8 mouse cellular contexts compared by ENCODE assay signal in genomic region chr14:56888416-56888815, GRCm38 (mm10). TPM values are rescaled to one million over a fixed set of nuclear protein-coding genes. Genes with fewer than 3 reads are reported as not detected.
DNase-seq lines count a peak whose midpoint lies in the region; ATAC-seq and TF ChIP-seq lines count a peak whose summit lies in the region.

No protein-coding gene starts in this region.

- no peaks in the 10 kb centered on the region for H3K27me3 ChIP-seq in heart, embryonic 14.5 days (ENCODE audit: control insufficient read depth, insufficient read depth, low read length)
- no peaks in the 10 kb centered on the region for H3K27me3 ChIP-seq in embryonic facial prominence, embryonic 14.5 days (replicated peaks; ENCODE audit: control insufficient read depth, insufficient read depth, low read length)
- H3K27me3 ChIP-seq in hindbrain, postnatal 0 days (ENCODE audit: insufficient read depth, low read length) = no peaks in the 10 kb centered on the region
- no peaks in the 10 kb centered on the region for H3K27me3 ChIP-seq in midbrain, embryonic 13.5 days

- peaks cover 31% of the 10 kb centered on the region for H3K36me3 ChIP-seq in heart, embryonic 14.5 days (ENCODE audit: control insufficient read depth, insufficient read depth, low read length)
- peaks cover 38% of the 10 kb centered on the region for H3K36me3 ChIP-seq in embryonic facial prominence, embryonic 14.5 days (ENCODE audit: control insufficient read depth, insufficient read depth, low read length)
- peaks cover 4% of the 10 kb centered on the region; the same call in 1 of the 2 replicates for H3K36me3 ChIP-seq in hindbrain, postnatal 0 days (ENCODE audit: insufficient read depth, low read length)
- H3K36me3 ChIP-seq in midbrain, embryonic 13.5 days = peaks cover 23% of the 10 kb centered on the region

- H3K4me3 ChIP-seq in heart, embryonic 14.5 days (ENCODE audit: control insufficient read depth in 1 of 2, insufficient read depth in 1 of 2, low read depth in 1 of 2, low read length in 2 of 2) = peak overlapping the region in 1 of 2 experiments; percentile 84; a peak in 2 of 4 replicates
- peak overlapping the region; percentile 78 for H3K4me3 ChIP-seq in embryonic facial prominence, embryonic 14.5 days (ENCODE audit: low read depth, low read length)
- peak overlapping the region; percentile 69 for H3K4me3 ChIP-seq in hindbrain, postnatal 0 days (ENCODE audit: low read length)
- peak overlapping the region; percentile 80 for H3K4me3 ChIP-seq in midbrain, embryonic 13.5 days (replicated peaks)

- TF ChIP-seq CTCF in hindbrain, postnatal 0 days (IDR thresholded peaks at IDR 0.05; ENCODE audit: low read depth) = no peak

- H3K9me3 ChIP-seq in heart, embryonic 14.5 days (ENCODE audit: control insufficient read depth, low read length) = peaks cover under 1% of the 10 kb centered on the region; the same call in 1 of the 2 replicates
- 0 out of 2 replicates have a peak, but pooled peaks cover 9% of the 10 kb centered on the region for H3K9me3 ChIP-seq in embryonic facial prominence, embryonic 14.5 days (ENCODE audit: control insufficient read depth, low read length)
- H3K9me3 ChIP-seq in hindbrain, postnatal 0 days (ENCODE audit: low read length) = no peaks in the 10 kb centered on the region
- H3K9me3 ChIP-seq in midbrain, embryonic 13.5 days = no peaks in the 10 kb centered on the region

- H3K27ac ChIP-seq in heart, embryonic 14.5 days (replicated peaks in 1 of 2; ENCODE audit: control insufficient read depth in 1 of 2, insufficient read depth in 1 of 2, low read depth in 2 of 2, low read length in 2 of 2) = 0 out of 4 replicates have a peak overlapping the region, but pooled peaks of 1 of the 2 experiments have one; percentile 9
- H3K27ac ChIP-seq in embryonic facial prominence, embryonic 14.5 days (replicated peaks; ENCODE audit: low read depth, low read length) = no peak overlapping the region
- H3K27ac ChIP-seq in hindbrain, postnatal 0 days = no peak overlapping the region
- peak overlapping the region; percentile 99; the same call in 1 of the 2 replicates for H3K27ac ChIP-seq in midbrain, embryonic 13.5 days

- 73% methylated on average over 2 of the region's 2 CpGs for WGBS in heart, embryonic 14.5 days
- WGBS in embryonic facial prominence, embryonic 14.5 days = 72% methylated on average over 2 of the region's 2 CpGs
- WGBS in hindbrain, postnatal 0 days = 72% methylated on average over 2 of the region's 2 CpGs
- WGBS in midbrain, embryonic 13.5 days = 64% methylated on average over 2 of the region's 2 CpGs

- DNase-seq in heart, adult 9 months (ENCODE audit: low spot score in 2 of 2) = no peak
- DNase-seq in embryonic facial prominence, embryonic 14.5 days (ENCODE audit: low spot score) = no peak
- DNase-seq in hindbrain, postnatal 0 days (ENCODE audit: low spot score) = no peak
- DNase-seq in adrenal gland, adult 8-10 months = no peak
- DNase-seq in thymus, postnatal 4 days = no peak
- DNase-seq in adrenal gland, adult 18-20 months (ENCODE audit: low spot score in 2 of 2) = no peak

- ATAC-seq in heart, embryonic 14.5 days (ENCODE audit: insufficient number of reproducible peaks, insufficient read depth, low FRiP score, low read depth) = no peak
- no peak for ATAC-seq in embryonic facial prominence, embryonic 14.5 days (ENCODE audit: low read depth)
- no peak for ATAC-seq in hindbrain, postnatal 0 days
- ATAC-seq in midbrain, embryonic 13.5 days = no peak

- no peak overlapping the region for H3K9ac ChIP-seq in heart, embryonic 14.5 days (ENCODE audit: low read length)
- H3K9ac ChIP-seq in embryonic facial prominence, embryonic 14.5 days (ENCODE audit: low read depth, low read length) = no peak overlapping the region
- no peak overlapping the region for H3K9ac ChIP-seq in hindbrain, postnatal 0 days (replicated peaks; ENCODE audit: low read length)
- 0 out of 2 replicates have a peak overlapping the region, but pooled peaks have one; percentile 94 for H3K9ac ChIP-seq in midbrain, embryonic 13.5 days (replicated peaks)

- peaks cover 2 to 5% of the 10 kb centered on the region in 2 experiments; a peak in 3 of 4 replicates for H3K4me1 ChIP-seq in heart, embryonic 14.5 days (ENCODE audit: control insufficient read depth in 2 of 2, insufficient read depth in 2 of 2, low read length in 2 of 2)
- H3K4me1 ChIP-seq in embryonic facial prominence, embryonic 14.5 days (ENCODE audit: control insufficient read depth, insufficient read depth, low read length) = peaks cover 5% of the 10 kb centered on the region
- peaks cover 8% of the 10 kb centered on the region for H3K4me1 ChIP-seq in hindbrain, postnatal 0 days (ENCODE audit: insufficient read depth, low read length)
- H3K4me1 ChIP-seq in midbrain, embryonic 13.5 days (replicated peaks) = peaks cover 26% of the 10 kb centered on the region

- peak overlapping the region; percentile 85 for H3K4me2 ChIP-seq in heart, embryonic 14.5 days (ENCODE audit: low read length)
- H3K4me2 ChIP-seq in embryonic facial prominence, embryonic 14.5 days (ENCODE audit: low read depth, low read length) = peak overlapping the region; percentile 58
- H3K4me2 ChIP-seq in hindbrain, postnatal 0 days (ENCODE audit: low read depth, low read length) = peak overlapping the region; percentile 64
- H3K4me2 ChIP-seq in midbrain, embryonic 13.5 days (replicated peaks) = peak overlapping the region; percentile 68

RNA-seq across cellular contexts. Expression of gene Zmym2, which starts 2.0 kb away (rescaled TPM):
- polyA plus RNA-seq in heart, embryonic 14.5 days (2014; fragmentation: Nextera tagmentation; extraction: Ambion mirVana) = 28.3 and 30.2 TPM in 2 replicates
- 36.6 and 45.1 TPM in 2 replicates for polyA plus RNA-seq in embryonic facial prominence, embryonic 14.5 days (2014; fragmentation: Nextera tagmentation; extraction: Ambion mirVana)
- total RNA-seq in hindbrain, postnatal 0 days (2014; rRNA removed) = 27.3 and 37.1 TPM in 2 replicates
- 28.5 TPM in 2 replicates for polyA plus RNA-seq in hindbrain, postnatal 0 days (2015; fragmentation: Nextera tagmentation; extraction: Ambion mirVana)
- 84.8 and 85.8 TPM in 2 replicates for polyA plus RNA-seq in midbrain, embryonic 13.5 days (2015; fragmentation: Nextera tagmentation; extraction: Ambion mirVana)
- 10 to 100 TPM; 50.4 to 84.7 (median 63.2) TPM for total RNA-seq in adrenal gland, adult 8-10 months (2022)
- total RNA-seq in adrenal gland, adult 18-20 months (2021) = 10 to 100 TPM; 42.9 to 47.6 TPM
